Mouse (Mus musculus): ENCODE measurements at regions not wholly inside any gene's neighbourhood (a gene's known extent, or its start where the extent isn't known, plus 50 kb on each side); places are given as distances from the start of the nearest gene placed in this dataset.

DNA sequence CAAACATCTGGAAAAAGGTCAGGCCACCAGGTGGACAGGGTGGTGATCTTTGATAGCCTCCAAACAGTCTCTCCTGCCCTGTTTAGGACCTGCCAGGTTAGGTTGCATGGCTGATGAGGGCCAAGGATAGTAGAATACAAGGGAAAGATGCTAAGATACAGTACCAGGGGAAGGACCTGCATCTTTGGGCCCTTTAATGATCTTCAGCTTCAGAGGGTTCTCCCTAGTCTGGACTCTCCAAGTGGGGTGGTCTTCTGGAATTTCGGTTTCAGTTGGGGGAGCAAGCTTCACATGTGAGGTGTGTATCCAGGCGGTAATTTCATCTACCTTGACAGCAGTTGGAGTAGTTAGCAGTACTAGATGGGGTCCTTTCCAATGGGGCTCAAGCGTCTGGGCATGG is 316.6 kb upstream of the Meis1 start:
- TF ChIP-seq CTCF (IDR thresholded peaks at IDR 0.05; ENCODE audit: low read depth), result no peak
- no peak for TF ChIP-seq EP300 (IDR thresholded peaks at IDR 0.05; ENCODE audit: low read depth)

Measured in liver, embryonic 14.5 days (tissue).